Mouse (Mus musculus) layer of hippocampus, adult 2 months (tissue): ENCODE measurements around the gene Rock2. TPM values are rescaled to one million over a fixed set of nuclear protein-coding genes. Genes with fewer than 3 reads are reported as not detected.

ENCODE experiments used
- DNase-seq, 2 experiments: peaks; one replicate each; pipeline ENCODE4 v3.0.0; 2022; ENCODE audit warnings: low spot score in 2 of 2
- H3K27ac ChIP-seq: fragments of 200-600 bp; 2 replicates; pipeline ENCODE4 v1.8.1; 2022
- H3K4me3 ChIP-seq: fragments of 200-600 bp; 2 replicates; pipeline ENCODE4 v1.8.1; 2022; ENCODE audit warnings: mild to moderate bottlenecking
- CTCF ChIP-seq: fragments of 200-600 bp; conservative IDR thresholded peaks from 2 replicates; pipeline ENCODE4 v1.8.1; 2022; ENCODE audit warnings: antibody characterized with exemption, mild to moderate bottlenecking, moderate library complexity
- total RNA-seq, 2 experiments: library from RNA; stranded (reverse); gene quantifications; 2 replicates each; pipeline ENCODE4 v1.2.3; 2021

The Rock2 gene
- total RNA-seq, 2 experiments from 2014 or later: 131 to 133 TPM

DNA sequence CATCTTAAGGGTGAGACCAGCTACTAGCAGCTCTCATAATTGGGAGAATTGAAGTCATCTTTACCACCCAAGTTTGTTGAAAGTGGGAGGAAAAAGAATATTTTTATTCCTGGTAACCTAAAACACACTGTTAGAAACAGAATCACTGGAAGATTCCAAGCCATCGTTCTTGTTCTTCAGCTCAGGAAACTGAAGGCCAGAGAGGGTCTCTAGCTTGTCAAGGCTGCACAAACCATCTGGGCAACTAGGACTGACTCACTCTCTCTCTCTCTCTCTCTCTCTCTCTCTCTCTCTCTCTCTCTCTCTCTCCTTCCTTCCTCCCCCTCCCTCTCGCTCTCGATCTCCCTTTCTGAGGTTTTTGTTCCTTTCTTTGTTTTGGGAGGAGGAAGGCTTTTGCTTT is 33.7 kb upstream of the Rock2 start:
- TF ChIP-seq CTCF: no peak
- Histone ChIP-seq H3K27ac (no peak overlapping the region), H3K4me3 (no peak overlapping the region)
- no peak for DNase-seq

DNA sequence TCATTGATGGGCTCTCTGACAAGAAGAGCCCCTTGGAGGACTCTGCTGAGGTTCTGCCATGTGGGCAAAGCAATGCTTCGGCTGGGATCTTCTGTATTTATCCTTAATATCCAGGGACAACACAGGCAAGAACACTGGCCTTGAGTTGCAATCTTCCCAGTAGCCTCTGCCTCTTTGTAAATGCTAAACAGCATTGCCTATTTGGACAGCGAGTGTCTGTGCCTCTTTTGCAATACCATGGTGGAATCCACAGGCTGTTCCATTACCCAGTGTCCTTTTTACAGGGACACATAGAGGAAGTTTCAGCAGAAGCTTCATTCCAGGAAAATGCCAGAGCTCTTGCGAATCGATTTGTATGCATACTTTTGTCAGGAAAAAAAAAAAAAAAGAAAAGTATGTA is 30.2 kb upstream of the Rock2 start:
- H3K4me3 ChIP-seq: no peak overlapping the region
- no peak for TF ChIP-seq CTCF
- 0 out of 2 replicates have a peak overlapping the region, but pooled peaks have one; percentile 46 for H3K27ac ChIP-seq
- DNase-seq: no peak

DNA sequence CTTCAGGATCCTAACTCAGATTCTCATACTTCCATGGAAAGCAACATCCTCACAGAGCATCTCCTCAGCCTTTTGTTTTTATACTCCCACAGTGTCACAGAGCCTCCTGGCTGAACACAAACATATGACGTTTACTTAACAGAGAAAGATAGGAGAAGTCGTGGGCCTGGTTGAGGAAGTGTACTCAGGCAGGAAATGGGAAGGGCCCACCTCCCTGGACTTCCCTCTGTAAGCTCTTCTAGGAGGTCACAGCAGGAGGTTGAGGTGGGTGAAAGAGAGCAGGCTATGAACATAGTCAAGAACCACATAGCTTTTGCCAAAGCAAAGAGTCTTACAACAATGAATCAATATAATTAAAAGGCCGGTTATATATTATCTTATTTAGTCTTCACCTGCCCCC is 28.8 kb upstream of the Rock2 start:
- no peak for TF ChIP-seq CTCF
- Histone ChIP-seq H3K4me3 (no peak overlapping the region), H3K27ac (no peak overlapping the region)
- no peak for DNase-seq

DNA sequence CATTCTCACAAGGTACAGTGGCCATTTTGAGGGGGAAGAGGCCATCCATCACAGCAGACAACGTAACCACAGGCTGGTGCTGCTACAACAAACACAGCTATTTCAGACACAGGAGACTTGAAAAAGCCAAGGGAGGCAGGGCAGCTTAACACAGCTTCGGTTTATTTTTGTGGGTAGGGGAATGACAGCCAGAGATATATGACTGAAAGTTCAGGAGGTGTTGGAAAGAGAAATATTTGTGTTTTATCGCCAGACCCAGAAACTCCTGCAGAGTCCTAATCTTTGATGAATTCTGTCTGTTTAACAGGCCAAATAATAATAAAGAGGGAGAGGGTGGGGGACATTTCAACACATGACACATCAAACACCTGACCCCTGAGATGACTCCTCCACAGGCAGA is 28.2 kb upstream of the Rock2 start:
- H3K4me3 ChIP-seq: no peak overlapping the region
- no peak for DNase-seq
- no peak for TF ChIP-seq CTCF
- H3K27ac ChIP-seq: no peak overlapping the region

DNA sequence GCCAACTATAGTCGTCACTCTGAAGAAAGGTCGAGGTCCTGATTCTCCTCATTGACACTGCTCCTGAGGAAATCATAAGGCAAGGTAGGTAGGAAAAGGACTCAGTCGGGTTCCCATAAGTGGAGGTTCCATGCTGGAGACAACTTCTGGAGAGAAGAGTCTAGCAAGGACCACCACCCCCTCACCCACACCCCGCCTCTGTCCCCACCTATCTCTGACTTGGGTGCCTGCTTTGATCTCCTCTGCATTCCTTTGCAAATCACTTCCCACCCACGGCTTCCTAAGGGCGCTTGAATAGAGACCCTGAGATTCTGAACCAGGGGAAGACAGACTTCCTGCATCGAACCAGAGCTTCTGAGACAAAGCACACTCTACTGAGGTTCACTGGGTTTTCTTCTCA is 27.4 kb upstream of the Rock2 start:
- Histone ChIP-seq H3K4me3 (no peak overlapping the region), H3K27ac (no peak overlapping the region)
- no peak for TF ChIP-seq CTCF
- DNase-seq: no peak

DNA sequence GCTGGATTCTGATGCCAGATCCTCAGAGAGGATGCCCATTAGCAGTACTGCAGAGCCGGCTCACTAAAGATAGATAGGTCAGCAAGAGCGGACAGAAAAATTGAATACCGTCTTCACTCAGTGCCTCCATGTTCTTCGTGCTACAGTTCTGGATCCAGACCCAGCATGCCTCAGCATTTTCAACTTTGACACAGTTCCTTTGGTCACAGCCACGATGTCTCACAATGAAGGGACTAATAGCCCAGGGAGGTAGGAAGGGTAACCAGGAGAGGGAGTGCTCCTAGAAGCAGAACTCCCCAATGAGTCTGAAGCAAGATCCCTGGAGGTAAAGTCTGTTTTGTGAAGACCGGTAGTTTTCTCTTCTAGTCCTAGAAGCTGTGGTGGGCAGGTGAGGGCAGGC is 26.1 kb upstream of the Rock2 start:
- no peak overlapping the region for H3K4me3 ChIP-seq
- TF ChIP-seq CTCF: no peak
- DNase-seq: no peak
- no peak overlapping the region for H3K27ac ChIP-seq

DNA sequence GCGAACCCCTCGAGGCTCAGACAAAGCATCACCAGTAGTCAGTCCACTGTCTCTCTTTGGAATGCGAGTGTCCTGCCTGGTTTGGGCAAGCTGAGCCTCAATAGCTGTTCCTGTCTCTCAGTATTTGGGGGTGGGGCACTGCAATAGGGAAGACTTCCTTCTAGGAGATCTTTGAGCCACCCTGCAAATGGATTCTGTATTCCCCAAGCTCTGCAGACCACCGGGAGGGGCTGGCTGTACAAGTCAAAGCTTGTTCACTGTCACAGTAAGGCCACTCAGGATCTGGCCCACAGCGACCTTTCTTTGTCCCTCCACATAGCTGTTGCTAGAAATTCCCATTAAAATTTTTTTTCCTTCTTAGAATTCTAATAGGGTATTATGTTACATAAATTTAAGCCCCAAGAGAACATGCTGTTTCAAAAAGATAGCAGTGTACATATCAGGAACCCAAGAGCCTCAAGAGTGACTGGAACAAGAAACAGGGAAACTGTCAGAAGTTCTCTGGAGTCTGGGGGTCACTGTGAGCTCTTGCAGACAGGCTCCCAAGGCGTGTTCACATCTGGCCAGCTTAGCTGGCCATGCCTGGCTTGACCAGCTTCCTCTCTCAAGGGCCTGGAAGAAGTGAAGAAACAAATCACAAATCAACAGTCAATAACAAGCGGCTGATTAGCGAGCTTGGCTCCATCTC is 25.5 kb upstream of the Rock2 start:
- no peak for TF ChIP-seq CTCF

DNA sequence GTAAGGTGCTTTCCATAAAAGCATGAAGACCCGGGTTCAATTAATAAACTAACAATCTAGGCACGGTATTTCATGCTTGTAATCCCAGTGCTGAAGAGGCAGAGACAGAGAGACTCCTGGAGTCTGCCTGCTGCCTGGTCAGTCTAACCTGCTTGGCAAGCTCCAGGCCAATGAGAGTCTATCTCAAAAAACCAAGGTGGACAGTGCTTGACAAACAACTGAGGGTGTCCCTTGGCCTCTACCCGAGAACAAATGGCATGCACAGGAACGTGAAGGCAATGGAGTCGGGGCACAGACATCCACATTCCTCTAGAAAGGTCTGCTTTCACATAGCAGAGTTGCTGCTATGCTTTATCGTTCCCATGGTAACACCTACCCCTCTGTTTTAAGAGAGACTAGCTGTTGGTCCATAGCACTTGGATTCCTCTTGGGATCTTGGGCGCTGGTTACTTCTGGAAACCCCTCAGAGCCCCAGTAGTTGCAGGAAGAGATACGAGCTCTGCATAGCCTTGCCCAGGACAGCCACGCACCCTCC is 24.8 kb upstream of the Rock2 start:
- no peak for TF ChIP-seq CTCF
- Histone ChIP-seq H3K27ac (peak overlapping the region; percentile 82), H3K4me3 (no peak overlapping the region)
- no peak for DNase-seq

More for the DNA sequence above, 25.5 kb upstream of the Rock2 start:
- peak overlapping the region; percentile 82; the same call in 1 of the 2 replicates for H3K27ac ChIP-seq
- DNase-seq: no peak
- no peak overlapping the region for H3K4me3 ChIP-seq

DNA sequence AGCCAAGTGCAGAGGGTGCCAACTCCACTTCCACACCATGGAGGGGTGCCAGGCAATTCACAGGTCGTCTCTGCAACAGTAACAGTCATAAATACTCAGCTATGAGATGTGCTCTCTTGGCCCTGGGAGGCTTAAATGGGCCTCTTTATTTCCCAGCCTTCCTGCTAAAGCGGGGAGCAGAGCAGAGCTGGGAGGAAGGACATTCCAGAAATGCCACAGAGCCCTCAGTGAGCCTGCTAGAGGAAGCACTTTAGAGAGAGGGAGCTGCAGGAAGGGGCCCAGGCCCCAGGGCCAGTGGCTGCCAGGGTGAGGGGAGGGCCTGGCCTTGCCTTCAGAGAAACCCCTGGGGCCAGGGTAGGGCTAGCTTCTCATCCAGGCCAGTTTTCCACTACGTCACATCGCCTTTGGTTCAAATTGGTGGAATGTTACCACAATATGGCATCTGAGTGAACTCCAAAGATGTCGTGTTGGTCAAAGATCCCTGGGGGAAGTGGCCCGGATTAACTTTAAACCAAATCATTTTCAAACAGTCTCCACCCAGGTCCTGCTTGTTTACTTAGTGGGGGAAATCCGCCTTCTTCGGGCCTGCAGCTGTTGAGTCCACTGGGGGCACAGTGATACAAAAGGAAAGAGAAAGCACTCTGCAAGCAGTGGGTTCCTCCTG is 24.2 kb upstream of the Rock2 start:
- TF ChIP-seq CTCF: no peak
- no peak overlapping the region for H3K4me3 ChIP-seq
- peak overlapping the region; percentile 82 for H3K27ac ChIP-seq
- DNase-seq: no peak

DNA sequence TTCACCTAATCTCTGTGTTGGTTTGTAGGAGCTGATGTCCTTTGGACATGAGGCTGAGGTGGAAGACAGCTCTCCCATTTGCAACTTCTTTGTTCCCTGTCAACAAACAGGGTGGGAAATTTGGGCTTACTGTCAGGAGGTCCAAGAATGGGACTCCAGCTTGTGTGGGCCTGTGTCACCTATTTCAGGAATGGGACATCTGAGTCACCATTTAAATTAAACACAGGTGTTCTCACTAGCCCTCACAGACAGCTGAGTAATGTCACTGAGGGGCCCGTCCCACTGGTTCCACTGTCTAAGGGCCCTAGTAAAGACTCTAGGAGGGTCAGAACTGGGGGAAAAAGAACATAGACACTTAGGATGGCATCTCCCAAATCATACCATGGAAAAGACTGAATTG is 22.7 kb upstream of the Rock2 start:
- no peak overlapping the region for H3K27ac ChIP-seq
- H3K4me3 ChIP-seq: no peak overlapping the region
- TF ChIP-seq CTCF: no peak
- DNase-seq: no peak

DNA sequence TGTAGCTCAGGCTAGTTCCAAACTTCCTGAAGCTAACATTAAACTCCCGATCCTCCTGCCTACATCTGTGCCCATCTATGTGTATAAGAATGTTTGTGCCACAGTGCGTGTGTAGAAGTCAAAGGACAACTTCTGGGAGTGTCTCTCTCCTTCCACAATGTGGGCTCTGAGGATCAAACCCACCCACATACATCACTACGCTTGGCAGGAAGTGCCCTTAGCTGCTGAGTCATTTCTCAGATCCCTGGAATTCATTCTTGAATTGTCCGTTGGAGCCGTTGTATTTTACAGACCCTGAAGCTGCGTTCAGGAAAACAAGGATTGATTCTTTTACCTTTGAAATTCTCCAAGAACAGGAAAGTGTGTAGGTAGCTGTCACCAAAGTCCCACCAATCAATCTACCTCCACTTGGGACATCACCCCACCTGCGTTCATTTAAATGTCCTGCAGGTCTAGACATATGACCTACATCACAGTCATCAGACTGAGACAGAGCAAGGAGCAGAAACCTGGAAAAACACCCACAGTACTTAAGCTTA is 21.7 kb upstream of the Rock2 start:
- no peak for TF ChIP-seq CTCF
- Histone ChIP-seq H3K27ac (peak overlapping the region; percentile 66), H3K4me3 (no peak overlapping the region)
- DNase-seq: no peak

DNA sequence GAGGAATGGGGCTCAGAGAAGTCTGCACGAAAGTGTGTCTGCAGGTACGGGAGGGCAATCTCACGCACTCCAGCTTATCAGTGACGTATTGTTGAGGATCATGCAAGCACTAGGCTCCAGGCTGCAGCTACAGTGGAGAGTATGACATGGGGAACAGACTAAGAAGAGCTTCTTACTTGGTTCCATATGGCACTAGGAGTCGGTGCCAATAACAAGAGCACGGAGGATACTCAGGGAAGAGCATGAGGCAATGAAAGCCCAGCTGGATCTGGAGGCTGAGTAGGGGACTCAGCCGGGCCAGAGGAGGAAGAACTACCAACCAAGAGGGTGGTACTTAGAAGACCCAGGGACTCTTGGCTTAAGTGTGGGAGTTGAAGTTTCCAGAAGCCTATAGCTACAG is 21.1 kb upstream of the Rock2 start:
- DNase-seq: peak in 1 of 2 experiments; percentile 55
- Histone ChIP-seq H3K4me3 (no peak overlapping the region), H3K27ac (peak overlapping the region; percentile 66)
- no peak for TF ChIP-seq CTCF

DNA sequence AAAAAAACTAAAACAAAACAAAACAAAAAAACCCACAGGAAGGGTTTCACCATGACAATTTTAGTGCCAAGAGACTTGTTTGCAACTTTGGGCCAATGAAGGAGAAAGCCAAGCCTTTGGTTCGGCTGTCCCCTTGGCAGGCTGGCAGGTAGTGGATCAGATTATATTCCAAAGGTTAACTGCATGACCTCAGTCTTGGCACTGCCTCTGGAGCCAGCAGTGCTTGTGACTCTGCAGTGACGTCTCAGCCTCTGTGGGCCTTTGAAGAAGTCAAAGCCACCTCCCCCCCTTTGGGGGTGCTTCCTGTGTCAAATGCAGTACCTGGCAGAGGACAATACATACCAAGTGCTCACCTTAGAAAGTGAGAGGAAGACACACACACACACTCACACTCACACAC is 20.6 kb upstream of the Rock2 start:
- no peak for TF ChIP-seq CTCF
- DNase-seq: no peak
- H3K27ac ChIP-seq: peak overlapping the region; percentile 66; the same call in 1 of the 2 replicates

More for the DNA sequence above, 20.6 kb upstream of the Rock2 start:
- H3K4me3 ChIP-seq: no peak overlapping the region
